Mouse (Mus musculus): ENCODE measurements at regions not wholly inside any gene's neighbourhood (a gene's known extent, or its start where the extent isn't known, plus 50 kb on each side); places are given as distances from the start of the nearest gene placed in this dataset.

- no peak overlapping the region for H3K4me3 ChIP-seq
- no peaks in the 10 kb centered on the region for H3K36me3 ChIP-seq
- no peaks in the 10 kb centered on the region for H3K27me3 ChIP-seq
- ATAC-seq (replicated peaks): no peak
- H3K9ac ChIP-seq (replicated peaks): no peak overlapping the region
- H3K9me3 ChIP-seq: 0 out of 2 replicates have a peak, but pooled peaks cover 4% of the 10 kb centered on the region
- H3K4me2 ChIP-seq (replicated peaks): no peak overlapping the region
- H3K27ac ChIP-seq (replicated peaks): no peak overlapping the region
- H3K4me1 ChIP-seq: no peaks in the 10 kb centered on the region
Measured at GRCm38 (mm10) chr1:13795196-13795595, 2297.9 kb downstream of the 4930444P10Rik start.

GRCm38 (mm10) chr1:13789318-13790085 is 2303.6 kb downstream of the 4930444P10Rik start:
- ATAC-seq (replicated peaks): peak; percentile 95
- Histone ChIP-seq H3K27ac (replicated peaks) (no peak overlapping the region), H3K4me1 (no peaks in the 10 kb centered on the region), H3K9ac (replicated peaks) (no peak overlapping the region), H3K9me3 (0 out of 2 replicates have a peak, but pooled peaks cover 4% of the 10 kb centered on the region), H3K27me3 (no peaks in the 10 kb centered on the region), H3K4me2 (replicated peaks) (peak overlapping the region; percentile 21), H3K36me3 (no peaks in the 10 kb centered on the region), H3K4me3 (no peak overlapping the region)
- WGBS: 35% methylated on average over 13 of the region's 13 CpGs

GRCm38 (mm10) chr1:13787016-13787415 is 2306.1 kb downstream of the 4930444P10Rik start:
- ATAC-seq (replicated peaks): no peak
- 48% methylated on average over 2 of the region's 2 CpGs for WGBS
- no peak overlapping the region for H3K27ac ChIP-seq (replicated peaks)
- H3K4me2 ChIP-seq (replicated peaks): no peak overlapping the region
- no peaks in the 10 kb centered on the region for H3K4me1 ChIP-seq
- H3K9ac ChIP-seq (replicated peaks): no peak overlapping the region
- no peaks in the 10 kb centered on the region for H3K9me3 ChIP-seq
- H3K36me3 ChIP-seq: no peaks in the 10 kb centered on the region
- no peaks in the 10 kb centered on the region for H3K27me3 ChIP-seq
- no peak overlapping the region for H3K4me3 ChIP-seq

- WGBS: 2% methylated on average over 4 of the region's 4 CpGs
Measured at GRCm38 (mm10) chr1:13784396-13784795, 2308.7 kb downstream of the 4930444P10Rik start.

GRCm38 (mm10) chr1:13782633-13783032 is 2310.5 kb downstream of the 4930444P10Rik start:
- no peak for ATAC-seq (replicated peaks)
- 89% methylated on average over 3 of the region's 3 CpGs for WGBS
- Histone ChIP-seq H3K27ac (replicated peaks) (no peak overlapping the region), H3K27me3 (no peaks in the 10 kb centered on the region), H3K4me2 (replicated peaks) (no peak overlapping the region), H3K9ac (replicated peaks) (no peak overlapping the region), H3K4me1 (no peaks in the 10 kb centered on the region), H3K36me3 (no peaks in the 10 kb centered on the region), H3K4me3 (no peak overlapping the region), H3K9me3 (no peaks in the 10 kb centered on the region)

More at GRCm38 (mm10) chr1:13784396-13784795, 2308.7 kb downstream of the 4930444P10Rik start:
- H3K9ac ChIP-seq (replicated peaks): no peak overlapping the region
- no peaks in the 10 kb centered on the region for H3K4me1 ChIP-seq
- no peaks in the 10 kb centered on the region for H3K27me3 ChIP-seq
- no peak overlapping the region for H3K4me3 ChIP-seq
- H3K9me3 ChIP-seq: no peaks in the 10 kb centered on the region
- no peak overlapping the region for H3K4me2 ChIP-seq (replicated peaks)
- no peak overlapping the region for H3K27ac ChIP-seq (replicated peaks)
- ATAC-seq (replicated peaks): no peak
- H3K36me3 ChIP-seq: no peaks in the 10 kb centered on the region

GRCm38 (mm10) chr1:13772106-13772505 is 2321.0 kb downstream of the 4930444P10Rik start:
- Histone ChIP-seq H3K36me3 (no peaks in the 10 kb centered on the region), H3K4me2 (replicated peaks) (no peak overlapping the region), H3K4me3 (no peak overlapping the region), H3K27me3 (no peaks in the 10 kb centered on the region), H3K27ac (replicated peaks) (no peak overlapping the region), H3K9me3 (no peaks in the 10 kb centered on the region), H3K9ac (replicated peaks) (no peak overlapping the region), H3K4me1 (no peaks in the 10 kb centered on the region)
- 62% methylated on average over 2 of the region's 2 CpGs for WGBS
- no peak for ATAC-seq (replicated peaks)

GRCm38 (mm10) chr1:13771014-13771463 is 2322.1 kb downstream of the 4930444P10Rik start:
- no peaks in the 10 kb centered on the region for H3K4me1 ChIP-seq
- no peak overlapping the region for H3K9ac ChIP-seq (replicated peaks)
- no peak overlapping the region for H3K4me3 ChIP-seq
- H3K9me3 ChIP-seq: no peaks in the 10 kb centered on the region
- H3K4me2 ChIP-seq (replicated peaks): no peak overlapping the region
- H3K36me3 ChIP-seq: no peaks in the 10 kb centered on the region
- 79% methylated on average over 10 of the region's 10 CpGs for WGBS
- H3K27me3 ChIP-seq: no peaks in the 10 kb centered on the region
- ATAC-seq (replicated peaks): no peak
- no peak overlapping the region for H3K27ac ChIP-seq (replicated peaks)

- Histone ChIP-seq H3K27me3 (no peaks in the 10 kb centered on the region), H3K36me3 (no peaks in the 10 kb centered on the region), H3K4me2 (replicated peaks) (no peak overlapping the region), H3K4me1 (no peaks in the 10 kb centered on the region), H3K9me3 (no peaks in the 10 kb centered on the region), H3K4me3 (no peak overlapping the region), H3K27ac (replicated peaks) (no peak overlapping the region), H3K9ac (replicated peaks) (no peak overlapping the region)
- 48% methylated on average over 1 of the region's 1 CpGs for WGBS
- no peak for ATAC-seq (replicated peaks)
Measured at GRCm38 (mm10) chr1:13752479-13752878, 2338.6 kb downstream of the A830018L16Rik start.

GRCm38 (mm10) chr1:13751381-13751780 is 2337.5 kb downstream of the A830018L16Rik start:
- WGBS: 94% methylated on average over 1 of the region's 1 CpGs
- no peak for ATAC-seq (replicated peaks)
- Histone ChIP-seq H3K27ac (replicated peaks) (no peak overlapping the region), H3K4me3 (no peak overlapping the region), H3K4me1 (no peaks in the 10 kb centered on the region), H3K27me3 (no peaks in the 10 kb centered on the region), H3K9ac (replicated peaks) (no peak overlapping the region), H3K9me3 (no peaks in the 10 kb centered on the region), H3K36me3 (no peaks in the 10 kb centered on the region), H3K4me2 (replicated peaks) (no peak overlapping the region)
